Mouse (Mus musculus): ENCODE results near the gene Dgkb.
A peak's percentile ranks its signal among the peaks of the same experiment; 100 is the strongest.

Dgkb gene

GRCm38 (mm10) chr12:38017674-38018073 is 200.1 kb downstream of the Dgkb start:
- peak; percentile 9 for DNase-seq

GRCm38 (mm10) chr12:38047256-38047655 is 229.7 kb downstream of the Dgkb start:
- no peak for DNase-seq

- no peak for DNase-seq
These were observed 270.7 kb downstream of the Dgkb start for GRCm38 (mm10) chr12:38088224-38088623.

GRCm38 (mm10) chr12:38111928-38112327 is 294.4 kb downstream of the Dgkb start:
- DNase-seq: no peak

- peak; percentile 6 for DNase-seq
These were observed 297.6 kb downstream of the Dgkb start for GRCm38 (mm10) chr12:38114990-38115615.

GRCm38 (mm10) chr12:38123524-38123923 is 306.0 kb downstream of the Dgkb start:
- peak; percentile 47 for DNase-seq

- DNase-seq: no peak
These were observed 307.8 kb downstream of the Dgkb start for GRCm38 (mm10) chr12:38125297-38125696.

- DNase-seq: peak; percentile 24
These were observed 312.8 kb downstream of the Dgkb start for GRCm38 (mm10) chr12:38130209-38130915.

- DNase-seq: peak; percentile 48
These were observed 318.9 kb downstream of the Dgkb start for GRCm38 (mm10) chr12:38136379-38136778.

GRCm38 (mm10) chr12:38140039-38140438 is 322.5 kb downstream of the Dgkb start:
- DNase-seq: no peak

GRCm38 (mm10) chr12:38232665-38233064 is 415.1 kb downstream of the Dgkb start:
- DNase-seq: no peak

GRCm38 (mm10) chr12:38268856-38269255 is 451.3 kb downstream of the Dgkb start:
- DNase-seq: no peak

GRCm38 (mm10) chr12:38301497-38301896 is 484.0 kb downstream of the Dgkb start:
- no peak for DNase-seq

GRCm38 (mm10) chr12:38303841-38304240 is 486.3 kb downstream of the Dgkb start:
- no peak for DNase-seq

GRCm38 (mm10) chr12:38304245-38304644 is 486.7 kb downstream of the Dgkb start:
- DNase-seq: no peak

- DNase-seq: no peak
These were observed 492.4 kb downstream of the Dgkb start for GRCm38 (mm10) chr12:38309885-38310284.

GRCm38 (mm10) chr12:38327729-38328271 is 510.3 kb downstream of the Dgkb start:
- no peak for DNase-seq

GRCm38 (mm10) chr12:38328779-38329178 is 511.3 kb downstream of the Dgkb start:
- DNase-seq: no peak

GRCm38 (mm10) chr12:38342657-38343056 is 525.1 kb downstream of the Dgkb start:
- DNase-seq: peak; percentile 86

- no peak for DNase-seq
These were observed 535.0 kb downstream of the Dgkb start for GRCm38 (mm10) chr12:38352481-38352880.

GRCm38 (mm10) chr12:38356386-38356785 is 538.9 kb downstream of the Dgkb start:
- no peak for DNase-seq

GRCm38 (mm10) chr12:38361491-38361890 is 544.0 kb downstream of the Dgkb start:
- DNase-seq: no peak

GRCm38 (mm10) chr12:38371597-38371996 is 554.1 kb downstream of the Dgkb start:
- DNase-seq: no peak

- no peak for DNase-seq
These were observed 556.6 kb downstream of the Dgkb start for GRCm38 (mm10) chr12:38374159-38374558.
